In the genomic region with DNA sequence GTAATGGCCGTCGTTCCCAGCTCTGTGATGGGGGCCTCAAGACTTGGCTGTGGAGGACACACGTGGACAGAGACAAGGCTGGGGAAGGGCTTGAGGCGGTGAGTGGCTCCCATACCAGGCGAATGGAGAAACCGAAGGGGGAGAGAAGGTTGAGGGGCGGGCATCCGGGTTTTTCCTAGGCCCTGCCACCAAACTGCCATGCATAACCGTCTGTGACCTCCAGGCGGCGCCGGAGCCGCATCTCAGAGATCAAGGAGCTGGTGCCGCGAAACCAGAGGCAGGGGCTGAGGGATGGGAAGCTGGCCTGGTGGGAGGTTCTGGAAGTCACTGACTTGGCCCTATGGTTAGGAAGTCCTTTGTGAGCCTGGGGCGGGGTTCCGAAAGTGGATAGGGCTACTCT, we compare ENCODE assay signal across 8 mouse cellular contexts. TPM values are rescaled to one million over a fixed set of nuclear protein-coding genes. Genes with fewer than 3 reads are reported as not detected.
DNase-seq lines count a peak whose midpoint lies in the region; ATAC-seq and TF ChIP-seq lines count a peak whose summit lies in the region.

No protein-coding gene starts in this region.

- H3K27ac ChIP-seq in CH12.LX (ENCODE audit: insufficient read depth, low read depth), result no peak overlapping the region
- H3K27ac ChIP-seq in forebrain, embryonic 10.5 days, result peak overlapping the region; percentile 8; the same call in 1 of the 2 replicates
- H3K27ac ChIP-seq in heart, embryonic 14.5 days (replicated peaks in 1 of 2; ENCODE audit: control insufficient read depth in 1 of 2, insufficient read depth in 1 of 2, low read depth in 2 of 2, low read length in 2 of 2), result no peak overlapping the region
- H3K27ac ChIP-seq in kidney, postnatal 0 days, result no peak overlapping the region
- H3K27ac ChIP-seq in liver, embryonic 12.5 days, result no peak overlapping the region
- H3K27ac ChIP-seq in neural tube, embryonic 11.5 days (ENCODE audit: low read depth, low read length), result no peak overlapping the region
- no peak overlapping the region for H3K27ac ChIP-seq in testis, adult 2 months (ENCODE audit: control insufficient read depth, insufficient read depth, low read depth, low read length)

- no peak for ATAC-seq in heart, embryonic 14.5 days (ENCODE audit: insufficient number of reproducible peaks, insufficient read depth, low FRiP score, low read depth)
- ATAC-seq in kidney, postnatal 0 days (replicated peaks; ENCODE audit: low FRiP score, low read depth), result peak; percentile 58
- ATAC-seq in liver, embryonic 12.5 days, result no peak
- ATAC-seq in neural tube, embryonic 11.5 days (ENCODE audit: insufficient read depth, low FRiP score, low TSS enrichment), result peak; percentile 59

- no peak for TF ChIP-seq POLR2A in CH12.LX (IDR thresholded peaks at IDR 0.05; ENCODE audit: low read depth, low read length)
- TF ChIP-seq POLR2A in testis, adult 2 months (IDR thresholded peaks at IDR 0.05; ENCODE audit: control insufficient read depth, low read depth, low read length), result no peak

- H3K9ac ChIP-seq in CH12.LX (ENCODE audit: insufficient read depth, low read depth), result no peak overlapping the region
- no peak overlapping the region for H3K9ac ChIP-seq in heart, embryonic 14.5 days (ENCODE audit: low read length)
- H3K9ac ChIP-seq in kidney, postnatal 0 days (ENCODE audit: low read depth, low read length), result peak overlapping the region; percentile 36
- no peak overlapping the region for H3K9ac ChIP-seq in liver, embryonic 12.5 days
- peak overlapping the region; percentile 44 for H3K9ac ChIP-seq in neural tube, embryonic 11.5 days (ENCODE audit: low read length)

- no peak overlapping the region for H3K4me3 ChIP-seq in CH12.LX (replicated peaks in 1 of 3; ENCODE audit: low read depth in 2 of 3, low read length in 2 of 3, poor library complexity in 1 of 3)
- no peak overlapping the region for H3K4me3 ChIP-seq in forebrain, embryonic 10.5 days
- no peak overlapping the region for H3K4me3 ChIP-seq in heart, embryonic 14.5 days (ENCODE audit: control insufficient read depth in 1 of 2, insufficient read depth in 1 of 2, low read depth in 1 of 2, low read length in 2 of 2)
- no peak overlapping the region for H3K4me3 ChIP-seq in kidney, postnatal 0 days (replicated peaks; ENCODE audit: low read depth, low read length)
- no peak overlapping the region for H3K4me3 ChIP-seq in liver, embryonic 12.5 days
- no peak overlapping the region for H3K4me3 ChIP-seq in neural tube, embryonic 11.5 days (ENCODE audit: low read depth, low read length)
- H3K4me3 ChIP-seq in testis, adult 2 months (ENCODE audit: control insufficient read depth, low read depth, low read length), result peak overlapping the region; percentile 64

- dilution Hi-C loops in CH12.LX (cut with MboI; ENCODE audit: extremely low pct_ligation_motif_present, extremely low pct_unique_long_range_greater_than_20kb, low sequenced_read_pairs), result no loop called here

- peak; percentile 44 to 89 for TF ChIP-seq CTCF in CH12.LX (conservative IDR thresholded peaks at IDR 0.05 in 1 of 2, IDR thresholded peaks at IDR 0.05 in 1 of 2; ENCODE audit: low read depth in 2 of 2, low read length in 2 of 2)
- TF ChIP-seq CTCF in kidney, postnatal 0 days (IDR thresholded peaks at IDR 0.05; ENCODE audit: low read depth), result peak; percentile 91
- TF ChIP-seq CTCF in testis, adult 2 months (IDR thresholded peaks at IDR 0.05; ENCODE audit: control insufficient read depth, insufficient read depth, insufficient replicate concordance, low read depth, low read length), result peak; percentile 77

- TF ChIP-seq EP300 in CH12.LX (IDR thresholded peaks at IDR 0.05; ENCODE audit: low read length), result no peak

- peaks cover 3% of the 10 kb centered on the region for H3K9me3 ChIP-seq in CH12.LX (replicated peaks; ENCODE audit: low read length)
- H3K9me3 ChIP-seq in forebrain, embryonic 10.5 days, result no peaks in the 10 kb centered on the region
- no peaks in the 10 kb centered on the region for H3K9me3 ChIP-seq in heart, embryonic 14.5 days (ENCODE audit: control insufficient read depth, low read length)
- no peaks in the 10 kb centered on the region for H3K9me3 ChIP-seq in kidney, postnatal 0 days (replicated peaks; ENCODE audit: low read length)
- H3K9me3 ChIP-seq in liver, embryonic 12.5 days (replicated peaks), result no peaks in the 10 kb centered on the region
- H3K9me3 ChIP-seq in neural tube, embryonic 11.5 days (ENCODE audit: control insufficient read depth, low read length), result no peaks in the 10 kb centered on the region

- 3% methylated on average over 17 of the region's 17 CpGs for WGBS in forebrain, embryonic 10.5 days
- 5% methylated on average over 17 of the region's 17 CpGs for WGBS in heart, embryonic 14.5 days
- WGBS in kidney, postnatal 0 days, result 4% methylated on average over 17 of the region's 17 CpGs
- 6% methylated on average over 17 of the region's 17 CpGs for WGBS in liver, embryonic 12.5 days (ENCODE audit: insufficient replicate concordance)
- WGBS in neural tube, embryonic 11.5 days, result 2% methylated on average over 17 of the region's 17 CpGs

- DNase-seq in CH12.LX (ENCODE audit: extremely low read depth), result peak; percentile 69
- DNase-seq in brain, adult 2 months (ENCODE audit: low read depth, low spot score), result peak; percentile 81
- DNase-seq in forebrain, embryonic 10.5 days (ENCODE audit: extremely low spot score, low spot score), result peak; percentile 88
- DNase-seq in kidney, postnatal 0 days (ENCODE audit: low spot score), result peak; percentile 89
- DNase-seq in neural tube, embryonic 11.5 days (ENCODE audit: low spot score), result peak; percentile 91

- TF ChIP-seq RAD21 in CH12.LX (IDR thresholded peaks at IDR 0.05; ENCODE audit: low read depth, low read length), result peak; percentile 85

- H3K36me3 ChIP-seq in CH12.LX (replicated peaks in 1 of 2; ENCODE audit: control insufficient read depth in 1 of 2, insufficient read depth in 1 of 2, low read length in 1 of 2), result no peaks in the 10 kb centered on the region
- no peaks in the 10 kb centered on the region for H3K36me3 ChIP-seq in forebrain, embryonic 10.5 days (replicated peaks)
- H3K36me3 ChIP-seq in heart, embryonic 14.5 days (ENCODE audit: control insufficient read depth, insufficient read depth, low read length), result no peaks in the 10 kb centered on the region
- no peaks in the 10 kb centered on the region for H3K36me3 ChIP-seq in kidney, postnatal 0 days (ENCODE audit: insufficient read depth, low read length)
- no peaks in the 10 kb centered on the region for H3K36me3 ChIP-seq in liver, embryonic 12.5 days
- no peaks in the 10 kb centered on the region for H3K36me3 ChIP-seq in neural tube, embryonic 11.5 days (ENCODE audit: control insufficient read depth, insufficient read depth, low read length)
- H3K36me3 ChIP-seq in testis, adult 2 months (ENCODE audit: control insufficient read depth, insufficient read depth, low read length), result no peaks in the 10 kb centered on the region

- H3K4me1 ChIP-seq in CH12.LX (ENCODE audit: control insufficient read depth in 1 of 2, insufficient read depth in 2 of 2), result peaks cover 6 to 8% of the 10 kb centered on the region in 2 experiments; a peak in 2 of 4 replicates
- peaks cover 11% of the 10 kb centered on the region for H3K4me1 ChIP-seq in forebrain, embryonic 10.5 days
- H3K4me1 ChIP-seq in heart, embryonic 14.5 days (ENCODE audit: control insufficient read depth in 2 of 2, insufficient read depth in 2 of 2, low read length in 2 of 2), result peaks cover 0 to 2% of the 10 kb centered on the region in 2 experiments; a peak in 1 of 4 replicates
- H3K4me1 ChIP-seq in kidney, postnatal 0 days (replicated peaks; ENCODE audit: insufficient read depth, low read length), result no peaks in the 10 kb centered on the region
- no peaks in the 10 kb centered on the region for H3K4me1 ChIP-seq in liver, embryonic 12.5 days
- H3K4me1 ChIP-seq in neural tube, embryonic 11.5 days (ENCODE audit: control insufficient read depth, insufficient read depth, low read length), result no peaks in the 10 kb centered on the region
- H3K4me1 ChIP-seq in testis, adult 2 months (ENCODE audit: control insufficient read depth, insufficient read depth, low read length), result peaks cover 3% of the 10 kb centered on the region

- in situ Hi-C loops in CH12.LX (cut with MboI; ENCODE audit: low pct_ligation_motif_present, low pct_unique_long_range_greater_than_20kb, low sequenced_read_pairs), result loop anchor here (5.0 kb wide), 2 partner anchors 81 to 201 kb away; no protein-coding TSS in a partner anchor

- H3K79me2 ChIP-seq in CH12.LX (replicated peaks; ENCODE audit: control insufficient read depth, extremely low read depth, insufficient read depth, poor library complexity, severe bottlenecking), result no peaks in the 10 kb centered on the region

- no peak overlapping the region for H3K4me2 ChIP-seq in CH12.LX (ENCODE audit: insufficient read depth, low read depth, poor library complexity, severe bottlenecking)
- peak overlapping the region; percentile 41 for H3K4me2 ChIP-seq in heart, embryonic 14.5 days (ENCODE audit: low read length)
- H3K4me2 ChIP-seq in kidney, postnatal 0 days (ENCODE audit: low read length), result peak overlapping the region; percentile 16; the same call in 1 of the 2 replicates
- peak overlapping the region; percentile 18; the same call in 1 of the 2 replicates for H3K4me2 ChIP-seq in liver, embryonic 12.5 days
- 0 out of 2 replicates have a peak overlapping the region, but pooled peaks have one; percentile 14 for H3K4me2 ChIP-seq in neural tube, embryonic 11.5 days (ENCODE audit: low read depth)

- peaks cover 40% of the 10 kb centered on the region for H3K27me3 ChIP-seq in CH12.LX (replicated peaks)
- peaks cover 40% of the 10 kb centered on the region for H3K27me3 ChIP-seq in forebrain, embryonic 10.5 days (ENCODE audit: poor library complexity, severe bottlenecking)
- H3K27me3 ChIP-seq in heart, embryonic 14.5 days (ENCODE audit: control insufficient read depth, insufficient read depth, low read length), result peaks cover 26% of the 10 kb centered on the region
- H3K27me3 ChIP-seq in kidney, postnatal 0 days (ENCODE audit: insufficient read depth, low read length), result no peaks in the 10 kb centered on the region
- peaks cover 49% of the 10 kb centered on the region for H3K27me3 ChIP-seq in liver, embryonic 12.5 days (replicated peaks)
- H3K27me3 ChIP-seq in neural tube, embryonic 11.5 days (ENCODE audit: control insufficient read depth, insufficient read depth, low read length), result peaks cover 1% of the 10 kb centered on the region; the same call in 1 of the 2 replicates
- H3K27me3 ChIP-seq in testis, adult 2 months (ENCODE audit: control insufficient read depth, insufficient read depth, low read length), result no peaks in the 10 kb centered on the region

RNA-seq across cellular contexts. Expression of a gene that starts 34.2 kb away (rescaled TPM):
- total RNA-seq in CH12.LX (2012; rRNA removed) (not detected in 2 replicates), CH12.LX (2014; rRNA removed) (not detected in 2 replicates)
- not detected in 2 replicates for polyA plus RNA-seq in CH12.LX (2012; ENCODE audit: insufficient read length, low read depth)
- polyA plus RNA-seq in forebrain, embryonic 10.5 days (2016; fragmentation: Nextera tagmentation; extraction: Ambion mirVana), result 0.28 and 0.62 TPM in 2 replicates
- 0.15 TPM in 1 of 2 replicates, not detected in the other for polyA plus RNA-seq in heart, embryonic 14.5 days (2014; fragmentation: Nextera tagmentation; extraction: Ambion mirVana)
- polyA plus RNA-seq in kidney, postnatal 0 days (2015; fragmentation: Nextera tagmentation; extraction: Ambion mirVana), result 0.74 and 0.89 TPM in 2 replicates
- polyA plus RNA-seq in liver, embryonic 12.5 days (2016; fragmentation: Nextera tagmentation; extraction: Ambion mirVana), result not detected in 2 replicates
- polyA plus RNA-seq in neural tube, embryonic 11.5 days (2014; fragmentation: Nextera tagmentation; extraction: Ambion mirVana), result not detected in 2 replicates
- polyA plus RNA-seq in testis, adult 2 months (2012; rRNA removed), result 1.9 and 2.1 TPM in 2 replicates

RNA-seq across cellular contexts. Expression of a gene that starts 44.3 kb away (rescaled TPM):
- total RNA-seq in CH12.LX (2012; rRNA removed) (not detected in 2 replicates), CH12.LX (2014; rRNA removed) (not detected in 2 replicates)
- not detected in 2 replicates for polyA plus RNA-seq in CH12.LX (2012; ENCODE audit: insufficient read length, low read depth)
- polyA plus RNA-seq in forebrain, embryonic 10.5 days (2016; fragmentation: Nextera tagmentation; extraction: Ambion mirVana), result not detected in 2 replicates
- polyA plus RNA-seq in heart, embryonic 14.5 days (2014; fragmentation: Nextera tagmentation; extraction: Ambion mirVana), result not detected in 2 replicates
- not detected in 2 replicates for polyA plus RNA-seq in kidney, postnatal 0 days (2015; fragmentation: Nextera tagmentation; extraction: Ambion mirVana)
- polyA plus RNA-seq in liver, embryonic 12.5 days (2016; fragmentation: Nextera tagmentation; extraction: Ambion mirVana), result not detected in 2 replicates
- not detected in 2 replicates for polyA plus RNA-seq in neural tube, embryonic 11.5 days (2014; fragmentation: Nextera tagmentation; extraction: Ambion mirVana)
- polyA plus RNA-seq in testis, adult 2 months (2012; rRNA removed), result 163 and 169 TPM in 2 replicates

Comparison
In these comparisons a context has a peak if more than half of its experiments do, and no peak if none do; other contexts are left out.
1. H3K9ac ChIP-seq: peak in kidney, postnatal 0 days (single experiment) and neural tube, embryonic 11.5 days (single experiment); none in CH12.LX (single experiment), heart, embryonic 14.5 days (single experiment) and liver, embryonic 12.5 days (single experiment).
2. ATAC-seq: peak in kidney, postnatal 0 days (single experiment) and neural tube, embryonic 11.5 days (single experiment); none in heart, embryonic 14.5 days (single experiment) and liver, embryonic 12.5 days (single experiment).
3. RNA of a gene that starts 44.3 kb away (polyA plus RNA-seq): 163 to 169 TPM in testis, adult 2 months; not detected in neural tube, embryonic 11.5 days, not detected in kidney, postnatal 0 days, not detected in CH12.LX, not detected in forebrain, embryonic 10.5 days, not detected in heart, embryonic 14.5 days and not detected in liver, embryonic 12.5 days; every median in the first group is over 100 times any median in the second.
4. Peak in every context shown above with its lines, with median percentiles within 50 percentile points of each other: DNase-seq and CTCF ChIP-seq.